Mouse (Mus musculus): ENCODE measurements around the gene Trim2.
A peak's percentile ranks its signal among the peaks of the same experiment; 100 is the strongest.

The Trim2 gene

DNA sequence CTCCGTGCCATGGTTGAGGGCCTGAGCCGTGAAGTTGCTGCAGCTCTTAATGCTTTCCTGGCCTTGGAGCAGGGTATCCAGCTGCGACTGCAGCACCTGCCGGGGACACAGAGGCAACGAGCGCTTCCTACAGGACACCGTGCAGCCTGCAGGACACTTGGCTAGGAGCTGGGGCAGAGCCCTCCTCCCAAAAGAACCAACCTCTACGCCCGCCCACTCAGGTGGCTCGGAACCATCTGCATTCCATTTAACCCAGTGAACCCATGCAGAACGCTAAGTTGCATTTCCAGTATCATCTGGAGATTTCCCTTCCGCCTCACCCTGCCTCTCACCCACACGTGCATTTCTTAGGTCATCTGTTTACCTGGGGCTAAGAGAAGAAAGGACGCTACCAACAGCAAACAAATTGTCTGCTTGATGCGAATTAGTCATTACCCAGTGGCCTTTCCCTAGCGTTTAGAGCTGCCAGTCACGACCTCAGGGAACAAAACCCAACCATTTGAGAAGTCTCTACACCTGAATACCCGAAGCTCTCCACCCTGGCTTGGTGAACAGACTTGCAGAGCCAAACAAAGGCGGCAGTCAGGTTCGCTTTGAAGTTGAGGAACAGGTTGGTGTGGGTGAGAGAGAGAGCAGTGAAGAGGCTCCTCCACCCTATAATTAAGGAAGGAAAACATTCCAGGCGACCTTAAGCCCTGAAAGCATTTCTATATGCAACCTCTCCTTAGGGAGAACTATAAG, 115.4 kb downstream of the Trim2 start:
- no peak for DNase-seq (ENCODE audit: low spot score in 2 of 2)

DNA sequence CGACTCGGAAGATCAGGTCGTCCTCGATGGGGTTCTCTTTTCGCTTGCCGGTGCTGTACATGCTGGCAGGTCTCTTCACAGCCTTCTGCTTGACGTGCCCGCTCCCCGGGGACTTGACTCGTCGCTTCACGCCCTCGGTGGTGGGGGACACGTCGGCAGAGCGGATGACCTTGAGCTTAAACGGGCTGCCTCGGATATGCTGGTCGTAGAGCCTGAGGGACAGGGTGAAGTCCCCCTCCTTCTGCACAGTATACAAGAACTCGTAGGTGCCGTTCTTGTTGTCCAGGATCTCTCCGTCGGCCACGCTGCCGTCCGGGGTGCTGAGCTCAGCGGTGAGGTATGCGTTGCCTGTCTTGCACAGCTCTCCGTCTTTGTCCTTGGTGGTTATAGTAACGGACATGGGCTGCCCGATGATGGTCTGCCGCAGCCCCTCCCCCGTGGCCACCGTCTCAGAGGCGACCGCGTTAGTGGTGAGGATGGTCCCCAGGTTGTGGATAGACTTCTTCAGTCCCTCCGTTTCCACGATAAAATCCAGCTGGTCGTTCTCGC, 116.1 kb downstream of the Trim2 start:
- peak; percentile 29 to 30 for DNase-seq (ENCODE audit: low spot score in 2 of 2)

DNA sequence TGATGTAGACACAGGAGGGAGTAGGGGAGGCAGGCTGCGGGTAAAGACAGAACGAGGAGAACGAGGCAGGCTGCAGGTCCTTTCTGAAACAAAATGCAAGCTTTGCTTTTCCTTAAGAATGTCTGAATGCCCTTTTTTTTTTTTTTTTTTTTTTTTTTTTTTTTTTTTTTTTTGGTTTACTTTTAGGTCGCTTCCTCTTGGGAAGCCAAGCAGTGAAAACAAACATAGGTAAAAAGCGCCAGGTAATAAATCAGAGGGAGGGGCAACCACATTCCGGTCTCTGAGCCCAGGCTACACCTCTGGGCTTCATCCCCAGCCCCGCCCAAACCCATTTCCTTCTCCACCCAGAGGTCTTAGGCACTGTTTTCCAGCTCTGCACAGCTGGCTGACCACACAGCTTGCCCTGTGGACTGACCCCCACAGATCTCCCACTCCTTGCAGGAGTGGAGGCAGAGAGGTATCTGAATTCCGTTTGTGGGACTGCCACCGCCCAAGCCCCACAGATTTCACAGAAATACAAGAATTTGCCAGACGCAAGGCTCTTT, 117.0 kb downstream of the Trim2 start:
- DNase-seq (ENCODE audit: low spot score in 2 of 2), result no peak

DNA sequence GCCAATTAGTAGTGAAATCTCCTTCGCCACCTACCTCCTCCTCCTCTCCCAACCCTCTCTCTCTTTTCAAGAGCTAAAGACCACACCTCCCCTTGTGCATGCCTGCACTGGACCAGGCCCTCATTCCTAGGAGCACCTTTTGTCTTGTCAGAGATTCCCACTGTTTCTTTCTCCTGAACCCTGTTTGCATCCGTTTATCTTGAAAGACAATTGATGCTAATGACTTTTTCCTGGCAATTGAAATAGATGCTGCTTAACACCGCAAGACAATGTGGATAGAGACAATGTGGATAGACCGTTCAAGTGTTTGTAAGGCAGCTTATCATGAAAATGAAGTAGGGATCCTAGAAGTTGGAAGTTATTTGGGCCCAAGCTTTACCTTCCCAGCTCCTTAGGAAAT, 125.0 kb downstream of the Trim2 start:
- DNase-seq (ENCODE audit: low spot score in 2 of 2), result no peak

DNA sequence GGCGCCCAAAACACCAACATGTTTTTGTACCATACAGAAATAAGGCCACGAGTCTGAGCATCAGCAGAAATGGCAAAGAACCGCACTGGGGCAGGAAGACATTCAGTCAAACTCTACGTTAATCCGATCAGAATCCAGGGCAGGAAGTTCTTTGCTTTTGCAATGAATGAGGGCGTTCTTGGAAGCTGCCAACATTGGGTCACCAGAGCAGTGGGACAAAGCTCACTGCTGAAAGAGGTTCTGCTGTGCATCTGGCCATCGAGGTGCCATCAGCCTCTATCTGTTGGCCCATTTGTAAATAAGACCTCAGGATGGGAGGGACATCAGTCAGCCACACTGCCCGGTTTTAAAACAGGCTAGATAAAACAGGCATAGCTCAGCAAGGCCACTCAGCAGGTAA, 125.6 kb downstream of the Trim2 start:
- DNase-seq (ENCODE audit: low spot score in 2 of 2), result no peak

DNA sequence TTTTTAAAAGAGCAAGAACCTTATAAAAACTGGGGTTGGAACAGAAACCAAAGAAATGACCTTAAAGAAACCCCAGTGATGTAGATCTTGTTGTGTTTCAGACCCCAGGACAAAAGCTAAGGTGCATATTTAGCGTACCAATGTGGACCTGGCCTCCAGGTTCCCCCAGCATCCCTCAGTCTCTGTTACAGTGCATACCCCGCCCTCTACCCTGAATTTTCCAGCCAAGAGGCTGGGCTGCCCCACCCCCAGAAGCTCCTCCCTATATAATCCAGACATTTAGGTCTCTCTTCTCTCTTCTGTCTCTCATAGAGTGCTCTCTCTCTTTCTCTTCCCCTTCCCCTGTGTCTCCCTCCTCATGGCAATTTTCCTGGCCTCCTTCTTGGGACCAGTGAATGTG, 126.4 kb downstream of the Trim2 start:
- no peak for DNase-seq (ENCODE audit: low spot score in 2 of 2)

DNA sequence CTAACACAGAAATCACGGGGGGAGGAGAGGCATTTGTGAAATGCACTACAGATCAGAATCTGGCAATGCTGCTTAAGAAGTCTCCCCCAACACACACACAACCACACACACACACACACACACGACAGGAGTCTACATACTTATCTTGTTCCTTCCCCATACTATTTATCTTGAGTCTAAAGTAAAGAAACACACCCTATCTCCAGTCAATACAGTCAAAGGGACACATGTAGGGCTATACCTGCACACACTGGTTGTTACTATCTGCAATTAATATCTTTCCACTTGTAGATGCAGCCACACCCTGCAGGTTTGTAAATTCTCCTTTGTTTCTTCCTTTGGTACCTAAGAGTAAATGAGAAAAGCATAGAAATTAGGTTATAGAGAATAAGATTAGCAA, 128.8 kb downstream of the Trim2 start:
- DNase-seq (ENCODE audit: low spot score in 2 of 2), result no peak

DNA sequence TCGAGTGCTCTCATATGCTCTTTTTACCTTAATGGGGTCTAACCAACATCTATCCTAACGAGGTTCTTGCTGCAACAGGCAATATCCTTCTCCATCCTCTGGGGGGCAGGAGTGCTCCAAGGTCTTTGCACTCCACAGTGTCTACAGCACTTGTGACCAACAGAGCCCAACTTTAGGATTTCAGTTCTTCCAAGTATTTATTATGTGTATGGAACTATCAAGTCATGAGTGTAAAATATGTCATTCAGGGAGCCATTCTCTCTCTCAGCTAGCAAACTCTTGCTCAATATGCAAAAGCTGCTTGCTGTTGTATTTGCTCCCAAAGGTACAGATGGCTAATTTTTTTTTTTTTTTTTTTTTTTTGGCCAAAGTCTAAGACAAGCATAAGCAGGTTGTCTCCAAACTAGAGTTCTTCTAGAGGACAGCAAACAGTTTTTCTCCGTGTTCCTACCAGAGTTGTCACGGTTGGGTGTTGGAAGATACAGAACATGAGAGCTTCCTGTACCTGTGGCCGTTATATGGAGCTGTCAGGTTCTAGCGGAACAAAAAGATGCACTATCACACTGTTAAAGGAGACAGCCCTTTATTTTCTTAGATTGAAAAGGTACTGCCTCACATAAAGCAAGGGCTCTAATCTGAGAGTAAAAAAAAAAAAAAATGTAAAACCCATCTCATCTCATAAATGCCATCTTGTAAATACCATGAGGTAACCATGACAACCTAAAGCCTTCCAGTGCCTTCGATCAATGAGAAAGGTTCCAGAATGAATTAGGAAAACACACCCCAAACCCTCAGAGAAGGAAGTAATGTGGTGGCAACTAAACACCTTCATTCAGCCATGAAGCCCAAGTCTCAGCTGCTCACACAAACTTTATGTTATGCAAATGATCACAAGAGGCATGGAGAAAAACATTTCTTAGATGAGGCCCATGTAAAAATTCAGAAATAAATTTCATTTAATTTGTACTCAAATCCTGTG, 131.1 kb downstream of the Trim2 start:
- DNase-seq (ENCODE audit: low spot score in 2 of 2), result peak; percentile 58 to 61

DNA sequence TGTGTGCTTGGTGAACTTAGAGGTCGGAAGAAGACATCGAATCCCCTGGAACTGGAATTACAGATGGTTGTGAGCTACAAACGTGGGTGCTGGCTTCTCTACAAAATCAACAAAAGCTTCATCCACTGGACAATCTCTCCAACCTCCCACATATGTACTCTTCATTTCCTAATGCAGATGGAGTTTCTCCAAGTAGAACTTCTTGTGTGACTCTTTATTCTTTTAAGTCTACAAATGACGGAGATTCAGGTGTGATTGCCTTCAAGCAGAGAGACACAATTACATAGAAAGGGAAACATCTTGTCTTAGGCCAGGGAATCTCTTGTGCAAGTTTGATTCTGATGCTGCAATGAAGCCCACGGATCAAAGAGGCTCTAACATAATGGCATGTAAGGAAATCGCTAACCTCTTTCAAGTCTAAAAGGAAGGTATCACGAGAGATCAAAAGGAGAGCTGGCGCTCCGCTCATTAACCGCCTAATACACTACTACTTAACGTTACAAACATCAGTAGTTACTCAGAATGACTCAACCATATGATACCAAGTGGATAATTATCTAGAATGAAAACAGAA, 133.0 kb downstream of the Trim2 start, which contains the start of gene Gm6525:
Gene Gm6525 (plus strand): TSS at position 524 of the 574 bp plus-strand sequence.
- no peak for DNase-seq (ENCODE audit: low spot score in 2 of 2)

DNA sequence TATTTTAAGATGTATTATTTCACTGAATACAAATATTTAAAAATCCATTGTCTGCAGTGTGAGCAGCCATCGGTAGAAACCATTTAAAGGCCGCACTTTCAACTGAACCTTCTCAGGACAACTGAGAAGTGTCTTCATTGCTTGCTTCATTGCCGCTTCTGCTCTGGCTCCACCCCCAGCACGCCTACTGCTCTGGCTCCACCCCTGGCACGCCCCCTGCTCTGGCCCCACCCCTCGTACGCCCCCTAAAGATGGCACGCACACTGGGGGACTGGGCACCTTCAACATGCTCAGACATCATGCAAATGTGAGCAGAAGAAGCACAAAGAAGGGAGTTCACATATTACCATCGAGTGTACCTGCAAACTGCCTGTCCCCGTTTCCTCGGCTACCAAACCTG, 134.3 kb downstream of the Trim2 start:
- no peak for DNase-seq (ENCODE audit: low spot score in 2 of 2)

DNA sequence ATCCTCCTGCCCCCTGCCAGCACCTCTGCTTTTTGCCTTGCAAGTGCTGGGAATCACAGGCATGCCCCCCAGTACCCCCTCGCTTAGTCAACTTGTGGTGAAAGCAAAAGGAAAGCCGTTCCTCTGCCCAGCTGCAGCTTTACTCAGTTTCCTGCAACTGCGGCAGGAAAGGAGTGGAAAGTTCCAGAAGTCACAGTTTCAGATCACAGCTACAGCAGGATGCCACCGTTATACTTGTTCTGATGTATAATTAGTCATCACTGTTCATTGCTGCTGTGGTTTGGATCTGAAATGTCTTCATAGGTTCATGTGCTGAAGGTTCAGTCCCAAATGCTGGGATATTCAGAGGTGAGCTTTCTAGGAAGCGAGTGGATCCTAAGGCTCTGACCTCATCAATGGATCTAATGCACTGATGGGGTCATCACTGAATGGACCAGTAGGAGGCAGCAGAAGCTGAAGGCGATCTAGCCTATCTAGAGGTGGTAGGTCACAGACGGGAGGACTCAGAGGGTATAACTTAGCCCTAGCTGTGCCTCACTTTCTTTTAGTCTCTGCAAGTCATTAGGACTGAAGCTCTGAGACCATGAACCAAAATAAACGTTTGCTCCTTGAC, 137.2 kb downstream of the Trim2 start:
- no peak for DNase-seq (ENCODE audit: low spot score in 2 of 2)

DNA sequence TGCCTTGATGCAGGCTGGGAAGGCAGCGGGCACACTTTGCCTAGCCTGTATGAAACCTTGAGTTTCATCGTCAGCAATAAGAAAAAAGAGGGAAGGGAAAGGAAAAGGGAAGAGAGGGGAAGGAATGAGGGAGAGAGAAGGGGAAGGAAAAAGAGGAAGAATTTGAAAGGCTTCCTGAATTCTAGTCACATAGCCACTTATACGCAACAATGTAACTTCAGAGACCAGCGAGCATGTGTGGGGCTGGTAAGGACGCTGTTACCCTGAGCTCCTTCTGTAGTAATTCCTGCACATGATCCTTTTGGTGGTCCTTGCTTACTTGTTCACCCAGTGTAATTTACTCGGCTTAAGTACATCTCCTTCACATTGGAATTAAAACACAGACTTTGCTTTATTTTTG, 137.7 kb downstream of the Trim2 start:
- no peak for DNase-seq (ENCODE audit: low spot score in 2 of 2)

DNA sequence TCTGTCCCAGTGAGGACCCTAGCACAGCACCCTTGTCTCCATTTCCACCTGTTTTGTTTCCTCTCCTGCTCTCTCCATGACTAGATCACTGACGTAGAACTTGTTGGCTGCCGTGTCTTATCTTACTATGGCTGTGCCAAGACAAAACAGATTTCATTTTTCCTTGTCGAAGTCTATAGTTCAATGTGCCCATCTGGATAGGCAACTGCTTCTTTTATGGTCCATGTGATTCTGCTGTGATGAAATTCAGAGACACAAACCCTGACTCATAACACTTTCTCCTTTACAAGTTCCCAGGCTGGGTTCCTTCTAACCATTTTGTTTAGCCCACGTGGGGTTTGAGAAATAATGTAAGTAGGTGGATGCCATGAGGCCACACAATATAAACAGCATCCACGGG, 140.6 kb downstream of the Trim2 start:
- no peak for DNase-seq (ENCODE audit: low spot score in 2 of 2)

DNA sequence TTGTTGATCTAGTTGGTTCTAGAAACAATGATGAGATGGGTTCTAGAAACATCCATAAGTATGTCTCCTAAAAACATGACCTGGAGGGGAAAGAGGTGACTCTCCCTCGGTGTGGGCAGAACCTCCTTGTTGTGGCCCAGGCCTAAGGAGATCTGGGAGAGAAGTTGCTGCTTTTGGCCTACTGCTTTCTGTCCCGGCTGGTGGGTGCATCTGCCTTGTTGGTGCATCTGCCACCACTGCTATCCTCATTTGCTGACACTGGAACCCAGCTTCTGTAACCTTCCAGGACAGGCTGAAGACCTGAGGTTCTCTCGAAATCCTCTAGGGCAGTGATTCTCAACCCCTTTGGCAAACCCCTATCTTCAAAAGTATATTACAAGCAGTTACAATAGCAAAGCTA, 141.3 kb downstream of the Trim2 start:
- no peak for DNase-seq (ENCODE audit: low spot score in 2 of 2)

DNA sequence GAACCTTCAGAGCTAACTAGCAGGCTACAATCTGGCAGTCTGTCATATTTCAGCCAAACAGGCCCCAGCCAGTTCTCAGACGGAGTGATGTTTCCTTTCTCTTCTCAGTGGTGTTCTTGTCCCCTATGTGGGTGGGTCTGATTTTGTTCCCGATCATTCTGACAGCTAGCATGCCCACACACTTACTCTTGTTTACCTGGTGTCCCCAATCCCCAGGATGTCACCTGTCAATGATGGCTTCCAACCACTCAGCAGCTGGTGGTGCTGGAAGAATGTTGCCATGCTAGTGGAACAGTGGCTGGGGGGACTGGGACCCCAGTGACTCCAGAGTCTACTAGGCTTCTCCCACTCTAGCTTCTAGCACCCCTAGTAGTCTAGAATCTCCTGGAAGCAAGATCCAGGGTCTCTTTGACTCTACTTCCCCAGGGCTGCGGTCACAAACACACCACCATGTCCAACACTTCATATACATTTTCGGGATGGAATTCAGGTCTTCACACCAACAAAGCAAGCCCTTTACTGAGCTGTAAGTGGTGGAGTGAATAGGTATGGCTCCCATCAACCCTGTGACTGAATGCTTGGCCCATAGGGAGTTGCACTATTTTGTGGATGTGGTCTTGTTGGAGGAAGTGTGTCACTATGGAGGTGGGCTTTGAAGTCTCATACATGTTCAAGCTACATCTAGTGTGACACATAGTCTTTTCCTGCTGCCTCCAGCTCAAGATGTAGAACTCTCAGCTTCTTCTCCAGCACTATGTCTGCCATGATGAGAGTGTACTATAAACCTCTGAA, 148.9 kb downstream of the Trim2 start:
- DNase-seq (ENCODE audit: low spot score in 2 of 2), result no peak

DNA sequence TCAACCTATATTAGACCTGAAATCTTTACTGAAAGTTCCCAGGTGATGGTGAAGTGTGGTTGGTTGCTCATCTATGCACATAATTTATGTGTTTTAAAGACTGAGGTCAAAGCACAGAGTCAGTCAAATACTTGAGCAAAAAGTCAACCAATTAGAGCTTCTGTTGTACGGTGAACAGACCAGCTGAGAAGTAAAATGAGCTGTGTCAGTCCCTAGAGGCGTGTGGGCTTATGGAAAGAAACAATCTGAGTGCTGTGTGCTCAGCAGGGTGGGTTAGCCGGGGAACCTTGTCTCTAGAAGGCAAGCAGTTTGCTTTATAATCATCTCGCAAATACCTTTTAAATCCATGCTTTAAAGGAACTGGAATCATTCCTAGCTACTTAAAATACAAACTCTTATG, 149.7 kb downstream of the Trim2 start:
- peak; percentile 40 to 47 for DNase-seq (ENCODE audit: low spot score in 2 of 2)

DNA sequence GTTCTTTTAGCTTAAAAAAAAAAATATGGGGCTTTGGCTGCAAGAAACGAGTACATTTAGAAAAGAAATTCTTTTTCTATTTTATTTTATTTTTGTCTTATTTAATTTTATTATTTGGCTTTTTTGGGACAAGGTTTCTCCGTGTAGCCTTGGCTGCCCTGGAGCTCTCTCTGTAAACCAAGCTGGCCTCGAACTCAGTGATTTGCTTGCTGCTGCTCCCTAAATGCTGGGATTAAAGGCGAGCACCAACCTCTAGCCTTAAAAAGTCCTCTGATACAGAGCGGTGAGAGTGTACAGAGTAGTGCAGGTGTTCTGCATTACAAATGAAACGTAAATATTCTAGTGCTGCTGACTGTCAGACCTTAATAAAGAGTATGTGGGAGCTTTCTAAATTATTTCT, 150.6 kb downstream of the Trim2 start:
- no peak for DNase-seq (ENCODE audit: low spot score in 2 of 2)

DNA sequence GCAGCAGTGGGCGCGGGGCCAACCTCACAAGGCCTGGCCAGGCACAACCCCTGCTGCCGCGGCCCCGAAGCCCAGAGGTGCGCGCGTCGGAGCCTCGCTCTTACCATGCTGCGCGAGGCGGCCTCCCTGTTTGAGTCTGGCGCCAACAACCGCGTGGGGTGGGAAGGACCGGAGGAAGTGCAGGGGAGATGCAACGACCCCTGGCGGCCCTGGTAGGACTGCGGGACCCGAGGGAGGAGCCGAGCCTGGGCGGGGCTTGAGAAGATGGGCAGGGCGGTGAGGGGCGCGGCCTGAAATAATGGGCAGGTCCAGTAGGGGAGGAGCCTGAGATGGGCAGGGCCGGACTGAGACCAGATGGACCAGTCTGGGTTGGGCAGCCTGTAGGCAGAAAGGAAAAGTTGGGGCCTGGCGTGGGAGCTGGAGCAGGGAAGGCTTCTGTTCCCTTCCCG, 151.1 kb downstream of the Trim2 start, which contains the start of gene Mnd1:
Gene Mnd1 (minus strand): TSS at position 229 of the 449 bp plus-strand sequence.
- peak; percentile 96 for DNase-seq (ENCODE audit: low spot score in 2 of 2)

DNA sequence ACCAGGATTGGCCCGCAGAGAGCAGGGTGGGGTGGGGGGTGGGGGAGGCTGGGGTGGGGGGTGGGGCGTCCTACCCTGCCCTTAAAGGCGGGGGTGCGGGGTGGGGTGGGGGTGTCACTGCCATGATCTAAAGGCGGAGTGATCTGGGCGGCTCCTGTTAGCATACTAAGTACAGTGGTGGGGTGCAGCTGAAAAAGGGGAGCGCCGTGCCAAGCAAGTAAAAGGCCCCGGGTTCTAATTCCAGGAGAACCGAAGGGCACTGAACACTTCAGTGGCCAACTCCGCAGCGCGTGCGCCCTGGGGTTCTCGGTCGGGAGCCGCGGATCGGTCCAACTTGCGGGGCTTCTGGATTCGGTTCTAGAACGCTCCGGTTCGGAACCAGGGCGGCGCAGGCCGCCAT, 151.5 kb downstream of the Trim2 start:
- no peak for DNase-seq (ENCODE audit: low spot score in 2 of 2)

DNA sequence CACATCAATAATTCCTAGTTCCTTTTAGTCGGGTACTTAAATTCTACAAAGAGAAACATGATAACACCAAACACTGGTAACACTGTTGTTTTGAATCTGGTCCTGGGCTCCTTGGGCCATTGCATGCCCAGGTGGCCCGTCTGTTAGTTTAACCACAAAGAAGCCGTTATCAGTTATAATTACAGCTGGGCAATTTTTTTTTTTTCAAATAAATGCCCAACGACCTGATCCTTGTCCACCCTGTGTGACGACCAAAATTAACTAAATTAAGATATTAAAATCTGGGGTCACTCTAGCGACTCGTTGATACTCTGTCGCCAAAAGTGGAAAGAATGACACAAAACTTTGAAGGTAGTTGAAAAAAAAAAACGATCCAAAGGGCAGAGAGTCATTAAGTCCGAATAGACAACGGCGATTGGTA, 151.9 kb downstream of the Trim2 start:
- no peak for DNase-seq (ENCODE audit: low spot score in 2 of 2)

Measured in spleen, postnatal 36 days (tissue).